Mouse (Mus musculus): ENCODE results near the gene Ggta1. TPM values are rescaled to one million over a fixed set of nuclear protein-coding genes. Genes with fewer than 3 reads are reported as not detected.

Gene Ggta1
- total RNA-seq, 1 experiment from 2014 or later = 14.3 TPM

GRCm38 (mm10) chr2:35437796-35438195, 25.2 kb downstream of the Ggta1 start:
- DNase-seq = peak; percentile 66

GRCm38 (mm10) chr2:35434576-35435123, 28.4 kb downstream of the Ggta1 start:
- DNase-seq = no peak

GRCm38 (mm10) chr2:35433428-35433827, 29.6 kb downstream of the Ggta1 start:
- no peak for DNase-seq

- no peak for DNase-seq
Measured at GRCm38 (mm10) chr2:35432472-35432871, 30.6 kb downstream of the Ggta1 start.

GRCm38 (mm10) chr2:35432011-35432410, 31.0 kb downstream of the Ggta1 start:
- peak; percentile 67 for DNase-seq

- DNase-seq = no peak
Measured at GRCm38 (mm10) chr2:35430806-35431205, 32.2 kb downstream of the Ggta1 start.

GRCm38 (mm10) chr2:35428615-35429300, 34.3 kb downstream of the Ggta1 start:
- DNase-seq = no peak

GRCm38 (mm10) chr2:35427559-35427958, 35.5 kb downstream of the Ggta1 start:
- no peak for DNase-seq

- no peak for DNase-seq
Measured at GRCm38 (mm10) chr2:35423711-35424339, 39.2 kb downstream of the Ggta1 start.

- no peak for DNase-seq
Measured at GRCm38 (mm10) chr2:35422384-35422783, 40.6 kb downstream of the Ggta1 start.

GRCm38 (mm10) chr2:35420681-35421080, 42.4 kb downstream of the Ggta1 start:
- DNase-seq = no peak

GRCm38 (mm10) chr2:35419671-35420070, 43.4 kb downstream of the Ggta1 start:
- no peak for DNase-seq

GRCm38 (mm10) chr2:35419243-35419642, 43.8 kb downstream of the Ggta1 start:
- no peak for DNase-seq

- no peak for DNase-seq
Measured at GRCm38 (mm10) chr2:35417231-35417630, 45.8 kb downstream of the Ggta1 start.

- DNase-seq = no peak
Measured at GRCm38 (mm10) chr2:35416473-35416872, 46.6 kb downstream of the Ggta1 start.

GRCm38 (mm10) chr2:35412810-35413209, 50.2 kb downstream of the Ggta1 start:
- DNase-seq = no peak

- no peak for DNase-seq
Measured at GRCm38 (mm10) chr2:35412246-35412645, 50.8 kb downstream of the Ggta1 start.

GRCm38 (mm10) chr2:35411640-35412190, 51.3 kb downstream of the Ggta1 start:
- no peak for DNase-seq

GRCm38 (mm10) chr2:35409466-35409865, 53.6 kb downstream of the Ggta1 start:
- no peak for DNase-seq

- DNase-seq = no peak
Measured at GRCm38 (mm10) chr2:35408409-35409110, 54.5 kb downstream of the Ggta1 start.

GRCm38 (mm10) chr2:35407878-35408277, 55.2 kb downstream of the Ggta1 start:
- DNase-seq = no peak

- DNase-seq = no peak
Measured at GRCm38 (mm10) chr2:35407266-35407665, 55.8 kb downstream of the Ggta1 start.

- DNase-seq = no peak
Measured at GRCm38 (mm10) chr2:35406611-35407010, 56.4 kb downstream of the Ggta1 start.
